Mouse (Mus musculus): Measurements from ENCODE around the gene Plekha1.

DNA sequence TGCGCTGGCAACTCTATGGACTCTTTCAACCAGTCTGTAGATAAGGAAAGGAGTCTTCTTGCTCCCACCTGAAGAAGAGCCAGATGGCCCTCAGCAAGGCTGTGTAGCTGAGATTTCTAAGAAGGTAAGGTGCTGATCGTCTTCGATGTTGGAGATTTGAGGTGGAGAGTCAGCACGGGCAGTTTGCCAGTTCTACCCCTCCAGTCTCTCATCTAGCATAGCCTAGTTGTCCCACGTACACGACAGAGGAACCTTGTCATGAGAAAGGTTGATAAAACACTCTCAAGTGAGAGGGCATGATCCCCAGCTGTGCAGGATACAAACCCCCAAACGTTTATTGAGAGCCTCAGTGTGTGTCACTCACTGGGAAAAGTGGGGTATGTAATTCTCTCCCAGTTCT lies 845 bp upstream of the Plekha1 start:
- TF ChIP-seq CTCF (IDR thresholded peaks at IDR 0.05; ENCODE audit: low read depth, low read length) = no peak
- TF ChIP-seq GATA1 (IDR thresholded peaks at IDR 0.05; ENCODE audit: borderline replicate concordance, low read length) = no peak
- TF ChIP-seq GATA2 (IDR thresholded peaks at IDR 0.05; ENCODE audit: borderline replicate concordance, low read depth, low read length) = no peak
- no peak for TF ChIP-seq TAL1 (conservative IDR thresholded peaks at IDR 0.05; ENCODE audit: low read depth, low read length)
- TF ChIP-seq POLR2AphosphoS5 (IDR thresholded peaks at IDR 0.05; ENCODE audit: insufficient replicate concordance, low read depth, low read length) = no peak
